Mouse (Mus musculus): Measurements from ENCODE around the gene Mbnl1.

Mbnl1 gene

DNA sequence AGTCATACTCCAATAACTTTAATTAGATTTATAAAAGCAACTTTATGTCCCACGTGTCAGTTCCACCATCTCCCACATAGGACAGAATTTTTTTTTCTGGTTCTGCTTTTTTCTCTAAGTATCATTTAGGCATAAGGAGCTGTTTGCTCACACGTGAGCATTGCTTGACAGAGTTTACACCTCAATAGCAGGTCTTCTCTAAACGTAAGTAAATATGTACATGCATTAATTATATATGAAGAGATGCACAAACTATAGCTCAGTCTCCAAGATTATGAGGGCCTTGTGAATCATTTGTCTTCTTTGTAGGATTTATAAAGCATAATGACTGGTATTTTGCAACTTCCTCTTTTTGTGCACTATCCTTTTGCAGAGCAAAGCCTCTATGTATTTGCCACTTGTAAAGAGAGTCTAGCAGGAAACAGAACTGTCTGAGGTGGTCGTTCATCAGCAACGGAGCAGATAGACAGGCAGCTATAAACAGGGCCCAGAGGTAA lies at the start of gene Mbnl1:
TSS of gene Mbnl1 (plus strand) at position 150 of the 497 bp plus-strand sequence.
- DNase-seq (ENCODE audit: inconsistent age in 2 of 2, low spot score in 1 of 2), result peak in 1 of 2 experiments; percentile 28

GRCm38 (mm10) chr3:60424148-60424547 lies 48.5 kb upstream of the Mbnl1 start:
- no peak for DNase-seq (ENCODE audit: inconsistent age in 2 of 2, low spot score in 1 of 2)

DNA sequence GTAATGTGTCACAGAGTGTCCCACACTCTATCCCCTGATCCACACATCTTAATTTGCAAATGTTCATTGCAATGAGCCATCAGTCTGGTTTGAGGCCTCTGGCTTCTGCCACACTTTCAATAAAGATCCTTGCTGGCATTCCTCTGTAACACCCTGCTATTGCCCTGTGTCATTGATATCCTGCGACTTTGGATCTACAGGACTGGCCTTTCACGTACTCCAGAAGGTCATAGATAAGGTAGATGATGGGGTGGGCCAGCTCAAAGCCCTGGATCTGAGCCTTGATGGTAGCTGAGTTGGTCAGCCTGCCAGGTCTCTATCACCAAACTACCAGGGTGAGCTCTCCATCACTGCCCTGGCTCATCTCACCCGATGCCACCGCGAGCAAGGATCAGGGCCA lies 43.6 kb upstream of the Mbnl1 start:
- DNase-seq (ENCODE audit: inconsistent age in 2 of 2, low spot score in 1 of 2), result no peak

GRCm38 (mm10) chr3:60437254-60437653 lies 35.4 kb upstream of the Mbnl1 start:
- DNase-seq (ENCODE audit: inconsistent age in 2 of 2, low spot score in 1 of 2), result no peak

DNA sequence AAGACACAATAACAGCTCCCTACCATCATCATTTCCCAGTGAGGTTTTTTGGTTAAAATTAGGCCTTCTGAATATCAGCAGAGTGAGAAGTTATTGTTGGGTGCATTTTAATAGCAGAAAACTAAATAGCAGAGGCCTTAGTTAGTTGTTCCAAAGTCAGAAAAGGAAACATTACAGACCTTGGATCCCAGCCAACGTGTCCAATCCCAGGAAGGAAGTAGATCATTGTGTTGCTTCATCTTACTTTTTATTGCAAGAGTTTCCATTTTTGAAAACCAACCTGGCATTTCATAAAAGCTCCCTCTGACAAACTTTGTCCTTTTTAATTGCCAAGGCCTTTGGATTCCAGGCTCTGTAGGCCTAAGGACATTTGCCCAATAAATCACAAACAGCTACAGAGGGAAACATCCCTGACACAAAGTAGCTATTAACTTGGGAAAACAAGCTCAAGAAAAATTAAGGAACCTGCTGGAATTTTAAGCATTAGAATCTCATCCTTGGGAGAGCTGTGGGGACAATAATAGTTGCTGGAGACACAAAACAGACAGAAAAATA lies 34.9 kb upstream of the Mbnl1 start:
- DNase-seq (ENCODE audit: inconsistent age in 2 of 2, low spot score in 1 of 2), result peak; percentile 86 to 96

DNA sequence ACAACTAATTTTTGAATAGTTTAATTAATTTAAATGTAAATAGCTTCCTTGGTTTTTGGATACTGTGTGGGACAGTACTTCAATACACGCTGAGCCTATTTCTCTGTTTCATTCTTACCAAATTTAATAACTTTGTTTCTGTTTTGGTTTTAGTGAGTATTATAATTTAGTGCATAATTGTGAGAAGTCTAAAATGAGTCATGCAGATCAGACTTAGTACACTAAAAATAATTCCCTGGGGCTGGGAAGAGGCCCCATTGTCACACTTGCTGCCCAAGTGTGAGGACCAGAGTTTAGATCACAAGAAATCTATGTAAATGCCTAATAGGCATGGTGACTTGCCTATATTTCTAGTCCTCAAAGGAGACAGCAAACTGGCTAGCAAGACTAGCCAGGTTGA lies 33.9 kb upstream of the Mbnl1 start:
- DNase-seq (ENCODE audit: inconsistent age in 2 of 2, low spot score in 1 of 2), result peak in 1 of 2 experiments; percentile 64

- peak in 1 of 2 experiments; percentile 39 for DNase-seq (ENCODE audit: inconsistent age in 2 of 2, low spot score in 1 of 2)
Measured at GRCm38 (mm10) chr3:60461828-60462521, 10.7 kb upstream of the Mbnl1 start.

GRCm38 (mm10) chr3:60468667-60469066 lies 4.0 kb upstream of the Mbnl1 start:
- peak in 1 of 2 experiments; percentile 17 for DNase-seq (ENCODE audit: inconsistent age in 2 of 2, low spot score in 1 of 2)

GRCm38 (mm10) chr3:60469170-60469805 lies 3.3 kb upstream of the Mbnl1 start:
- peak in 1 of 2 experiments; percentile 47 for DNase-seq (ENCODE audit: inconsistent age in 2 of 2, low spot score in 1 of 2)

DNA sequence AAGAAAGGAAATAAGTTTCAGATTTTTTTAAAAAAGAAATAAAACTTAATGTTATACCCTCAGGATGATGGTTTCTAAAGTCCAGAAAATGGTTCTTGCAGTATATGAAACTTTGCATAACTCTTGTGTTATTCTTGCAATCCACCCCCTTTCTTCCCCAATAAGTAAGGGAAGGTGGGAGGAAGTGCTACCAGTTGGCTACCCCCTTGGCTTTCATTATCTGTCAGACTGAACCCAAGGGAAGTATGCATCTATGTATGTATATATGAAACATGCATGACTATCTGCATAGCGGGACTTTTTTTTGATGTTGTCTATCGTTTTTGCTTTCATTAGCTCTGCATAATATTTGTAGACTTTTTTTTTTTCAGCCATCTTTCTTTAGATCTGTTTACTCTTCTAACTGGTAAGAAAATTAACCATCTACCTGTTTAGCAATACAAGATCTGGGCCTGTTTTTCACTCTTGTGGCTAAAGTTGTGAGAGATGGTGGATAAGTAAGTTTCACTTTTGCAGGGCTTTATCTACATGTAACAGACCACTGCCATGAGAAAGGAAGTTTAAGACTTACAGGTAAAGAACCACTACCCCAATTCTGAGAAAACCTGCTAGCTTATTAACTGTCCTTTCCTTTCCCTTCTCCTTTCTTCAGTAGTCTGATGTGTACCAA lies 484 bp upstream of the Mbnl1 start:
- DNase-seq (ENCODE audit: inconsistent age in 2 of 2, low spot score in 1 of 2), result peak in 1 of 2 experiments; percentile 16

GRCm38 (mm10) chr3:60473861-60474653 lies 1.4 kb downstream of the Mbnl1 start:
- peak in 1 of 2 experiments; percentile 17 for DNase-seq (ENCODE audit: inconsistent age in 2 of 2, low spot score in 1 of 2)

- peak in 1 of 2 experiments; percentile 16 for DNase-seq (ENCODE audit: inconsistent age in 2 of 2, low spot score in 1 of 2)
Measured at GRCm38 (mm10) chr3:60474654-60474972, 2.0 kb downstream of the Mbnl1 start.

- no peak for DNase-seq (ENCODE audit: inconsistent age in 2 of 2, low spot score in 1 of 2)
Measured at GRCm38 (mm10) chr3:60475055-60475454, 2.4 kb downstream of the Mbnl1 start.

DNA sequence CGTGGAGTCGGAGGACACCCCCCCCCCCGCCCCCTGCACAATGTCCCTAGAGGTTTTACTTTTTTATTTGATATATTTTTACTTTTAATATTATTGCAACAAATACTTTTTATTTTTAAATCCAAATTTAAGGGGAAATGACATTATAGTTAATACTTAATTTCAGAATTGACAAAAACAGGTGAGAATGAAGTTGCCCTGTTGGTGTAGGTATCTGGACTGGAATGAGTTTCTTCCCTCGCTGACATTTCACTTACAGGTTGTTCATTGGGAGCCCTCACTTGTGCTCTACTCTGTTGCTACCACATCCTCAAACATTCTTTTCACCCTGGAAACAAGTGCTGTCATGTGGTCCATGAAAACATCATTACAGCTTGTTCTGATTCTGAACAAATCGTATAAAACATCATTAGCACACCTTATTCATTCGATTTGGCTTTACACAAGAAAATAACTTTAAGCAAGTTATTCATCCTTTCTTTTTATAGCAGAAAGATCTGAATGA lies 4.2 kb downstream of the Mbnl1 start:
- no peak for DNase-seq (ENCODE audit: inconsistent age in 2 of 2, low spot score in 1 of 2)

DNA sequence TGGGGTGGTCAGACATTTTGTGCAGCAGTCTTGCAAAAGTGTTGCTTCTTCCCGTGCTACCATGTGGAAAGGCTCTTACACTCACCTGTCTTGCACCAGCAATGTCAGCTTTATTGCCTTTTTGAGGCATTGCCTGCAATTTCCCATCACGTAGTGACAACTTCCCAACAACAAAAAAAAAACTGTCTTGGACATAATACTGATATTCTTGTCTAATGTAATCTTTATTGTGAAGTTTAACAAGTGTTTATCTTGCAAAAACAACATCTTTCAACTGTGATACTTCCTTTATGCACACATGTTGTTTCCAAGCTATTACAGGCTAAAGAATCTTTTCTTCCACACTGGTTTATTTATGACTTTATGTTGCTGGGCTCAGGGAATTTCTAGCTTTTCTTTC lies 5.8 kb downstream of the Mbnl1 start:
- DNase-seq (ENCODE audit: inconsistent age in 2 of 2, low spot score in 1 of 2), result no peak

GRCm38 (mm10) chr3:60480716-60481115 lies 8.1 kb downstream of the Mbnl1 start:
- DNase-seq (ENCODE audit: inconsistent age in 2 of 2, low spot score in 1 of 2), result no peak

DNA sequence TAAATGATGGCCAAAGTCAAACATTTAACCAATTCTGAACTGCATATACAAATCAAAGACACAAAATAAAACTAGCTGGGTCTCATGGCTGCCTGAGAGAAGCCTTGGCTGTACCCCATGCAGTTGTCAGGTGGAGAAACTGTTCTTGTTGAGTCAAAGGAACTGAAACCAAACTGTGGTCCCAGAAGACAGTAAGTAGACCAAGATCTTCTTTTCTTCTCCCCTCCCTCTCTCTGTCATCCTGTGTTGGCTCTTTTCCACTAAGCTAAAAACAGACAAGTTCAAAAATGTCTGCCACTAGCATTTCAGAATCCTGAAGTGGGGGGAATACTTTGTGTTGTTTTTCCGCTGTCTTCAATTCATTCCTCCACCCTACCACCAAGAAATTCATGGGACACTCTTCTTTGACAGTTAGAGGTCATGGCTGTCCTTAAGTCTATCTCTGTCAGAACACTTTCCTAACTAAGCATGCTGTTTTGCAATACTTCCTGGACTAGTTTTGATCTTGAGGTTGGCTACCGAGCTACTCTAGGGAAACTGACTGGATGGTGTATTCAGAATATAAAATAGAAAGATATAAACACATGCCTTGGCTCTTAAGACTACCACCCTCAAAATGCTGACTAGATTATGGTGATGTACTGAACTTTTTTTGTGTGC lies 9.2 kb downstream of the Mbnl1 start:
- peak in 1 of 2 experiments; percentile 52 for DNase-seq (ENCODE audit: inconsistent age in 2 of 2, low spot score in 1 of 2)

DNA sequence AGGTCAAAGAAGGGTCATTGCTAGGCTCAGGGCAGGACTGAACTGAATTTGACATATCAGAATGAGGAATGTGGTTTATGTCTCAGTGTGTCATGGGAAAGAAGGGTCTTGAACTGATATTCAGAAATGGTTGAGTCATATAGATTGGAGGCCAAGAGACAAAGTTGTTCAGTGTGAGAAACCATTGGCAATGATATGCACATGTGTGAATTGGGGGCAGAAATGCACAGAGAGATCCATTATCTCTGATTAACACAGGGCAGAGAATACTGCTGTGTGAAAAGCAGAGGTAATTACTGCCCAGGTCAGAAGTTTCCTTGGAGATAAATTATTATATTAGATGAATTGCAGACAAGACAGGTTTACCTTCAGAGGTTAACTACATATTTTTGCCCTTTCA lies 10.7 kb downstream of the Mbnl1 start:
- no peak for DNase-seq (ENCODE audit: inconsistent age in 2 of 2, low spot score in 1 of 2)

- peak in 1 of 2 experiments; percentile 56 for DNase-seq (ENCODE audit: inconsistent age in 2 of 2, low spot score in 1 of 2)
Measured at GRCm38 (mm10) chr3:60485987-60486712, 13.5 kb downstream of the Mbnl1 start.
